In the genomic region with DNA sequence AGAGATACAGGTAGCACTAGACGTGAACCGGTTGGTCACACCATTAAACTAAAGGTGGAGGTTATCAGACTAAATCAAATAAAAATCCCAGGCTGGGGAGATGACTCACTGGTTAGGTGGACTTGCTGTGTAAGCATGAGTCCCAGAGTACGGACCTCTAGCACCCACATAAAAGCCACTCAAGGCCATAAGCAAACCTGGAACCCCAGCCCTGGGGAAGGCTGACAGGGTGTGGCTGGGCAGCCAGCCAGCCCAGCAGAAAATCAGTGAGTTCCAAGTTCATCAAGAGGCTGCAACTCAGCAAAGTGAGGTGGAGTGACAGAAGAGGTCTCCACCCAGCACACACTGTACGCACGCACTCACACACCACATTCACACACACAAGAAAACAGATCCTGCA, we compare ENCODE assay signal across 12 mouse cellular contexts. TPM values are rescaled to one million over a fixed set of nuclear protein-coding genes. Genes with fewer than 3 reads are reported as not detected.
DNase-seq lines count a peak whose midpoint lies in the region; ATAC-seq lines count a peak whose summit lies in the region.
"Had no signal": no experiment of that assay in that cellular context is flagged by ENCODE, and none has a peak within 500 bp of the region (broad histone marks: within the 10 kb centered on the region; RNA-seq: fewer than 3 reads in every experiment).

No protein-coding gene starts in this region.

- peaks cover 79% of the 10 kb centered on the region for H3K4me1 ChIP-seq in liver, embryonic 12.5 days
- H3K4me1 ChIP-seq in embryonic facial prominence, embryonic 10.5 days: peaks cover 8% of the 10 kb centered on the region; the same call in 1 of the 2 replicates
- H3K4me1 ChIP-seq: limb, embryonic 12.5 days had no signal

- peak; percentile 36; the same call in 1 of the 2 replicates for ATAC-seq in liver, embryonic 12.5 days

- no peaks in the 10 kb centered on the region for H3K27me3 ChIP-seq in liver, embryonic 12.5 days (replicated peaks)
- H3K27me3 ChIP-seq in embryonic facial prominence, embryonic 10.5 days (replicated peaks; ENCODE audit: low read depth, poor library complexity, severe bottlenecking): no peaks in the 10 kb centered on the region
- H3K27me3 ChIP-seq: embryonic facial prominence, embryonic 15.5 days; heart, embryonic 15.5 days; limb, embryonic 12.5 days had no signal

- H3K36me3 ChIP-seq in liver, embryonic 12.5 days: peaks cover 17% of the 10 kb centered on the region
- H3K36me3 ChIP-seq in embryonic facial prominence, embryonic 10.5 days (replicated peaks): peaks cover 28% of the 10 kb centered on the region
- H3K36me3 ChIP-seq: heart, embryonic 15.5 days; limb, embryonic 12.5 days had no signal

- no peaks in the 10 kb centered on the region for H3K9me3 ChIP-seq in liver, embryonic 12.5 days (replicated peaks)
- no peaks in the 10 kb centered on the region for H3K9me3 ChIP-seq in embryonic facial prominence, embryonic 10.5 days
- H3K9me3 ChIP-seq: embryonic facial prominence, embryonic 15.5 days; heart, embryonic 15.5 days; limb, embryonic 12.5 days had no signal

- WGBS in liver, embryonic 12.5 days (ENCODE audit: insufficient replicate concordance): 61% methylated on average over 5 of the region's 5 CpGs
- 95% methylated on average over 5 of the region's 5 CpGs for whole genome bisulfite sequencing in embryonic facial prominence, embryonic 10.5 days

- DNase-seq in adrenal gland, adult 2 months: peak; percentile 36
- DNase-seq in adrenal gland, postnatal 4 days (ENCODE audit: low spot score in 2 of 2): no peak
- peak; percentile 34 for DNase-seq in T-cell, adult 2 months (ENCODE audit: low spot score)
- DNase-seq in lung, postnatal 4 days: peak; percentile 41 to 79
- no peak for DNase-seq in left cerebral cortex, adult 11 months (ENCODE audit: low spot score)
- no peak for DNase-seq in embryonic facial prominence, embryonic 10.5 days (ENCODE audit: low spot score)
- DNase-seq in cerebellum, postnatal 14 days: no peak
- DNase-seq: right cerebral cortex, postnatal 14 days had no signal

- no peak overlapping the region for H3K27ac ChIP-seq in liver, embryonic 12.5 days
- no peak overlapping the region for H3K27ac ChIP-seq in embryonic facial prominence, embryonic 10.5 days (replicated peaks)
- H3K27ac ChIP-seq: embryonic facial prominence, embryonic 15.5 days; heart, embryonic 15.5 days; limb, embryonic 12.5 days had no signal

- no peak overlapping the region for H3K4me2 ChIP-seq in liver, embryonic 12.5 days
- H3K4me2 ChIP-seq: embryonic facial prominence, embryonic 15.5 days; heart, embryonic 15.5 days; limb, embryonic 12.5 days had no signal

- no peak overlapping the region for H3K4me3 ChIP-seq in liver, embryonic 12.5 days
- H3K4me3 ChIP-seq in embryonic facial prominence, embryonic 10.5 days: no peak overlapping the region
- H3K4me3 ChIP-seq: embryonic facial prominence, embryonic 15.5 days; heart, embryonic 15.5 days; limb, embryonic 12.5 days had no signal

- H3K9ac ChIP-seq in liver, embryonic 12.5 days: no peak overlapping the region
- H3K9ac ChIP-seq: embryonic facial prominence, embryonic 15.5 days; heart, embryonic 15.5 days; limb, embryonic 12.5 days had no signal

RNA-seq across cellular contexts. Expression of a gene that starts 14.9 kb away (rescaled TPM):
- total RNA-seq in adrenal gland, adult 2 months (2021): 10 to 100 TPM; 27.4 to 34.2 TPM
- polyA plus RNA-seq in adrenal gland, adult 2 months (2012; rRNA removed): 2.9 and 3.2 TPM in 2 replicates
- 10 to 100 TPM; 35.8 to 36.3 TPM for total RNA-seq in adrenal gland, postnatal 4 days (2021)
- polyA plus RNA-seq in liver, embryonic 12.5 days (2016; fragmentation: Nextera tagmentation; extraction: Ambion mirVana): 13.6 and 13.9 TPM in 2 replicates
- 14.7 and 15.4 TPM in 2 replicates for polyA plus RNA-seq in embryonic facial prominence, embryonic 10.5 days (2016; fragmentation: Nextera tagmentation; extraction: Ambion mirVana)

RNA-seq across cellular contexts. Expression of a gene that starts 52.8 kb away (rescaled TPM):
- total RNA-seq in adrenal gland, adult 2 months (2021): 100 to 1,000 TPM; 308 to 315 TPM
- 5.2 and 5.3 TPM in 2 replicates for polyA plus RNA-seq in adrenal gland, adult 2 months (2012; rRNA removed)
- 100 to 1,000 TPM; 378 to 411 TPM for total RNA-seq in adrenal gland, postnatal 4 days (2021)
- polyA plus RNA-seq in liver, embryonic 12.5 days (2016; fragmentation: Nextera tagmentation; extraction: Ambion mirVana): 520 and 529 TPM in 2 replicates
- 546 and 551 TPM in 2 replicates for polyA plus RNA-seq in embryonic facial prominence, embryonic 10.5 days (2016; fragmentation: Nextera tagmentation; extraction: Ambion mirVana)

Comparison
In these comparisons a context has a peak if more than half of its experiments do, and no peak if none do; other contexts are left out.
1. DNase-seq: peak in adrenal gland, adult 2 months (single experiment), T-cell, adult 2 months (single experiment) and lung, postnatal 4 days (2 of 2); none in adrenal gland, postnatal 4 days (0 of 2), left cerebral cortex, adult 11 months (single experiment), embryonic facial prominence, embryonic 10.5 days (single experiment) and cerebellum, postnatal 14 days (0 of 2).
2. RNA of a gene that starts 52.8 kb away (polyA plus RNA-seq): 546 to 551 TPM in embryonic facial prominence, embryonic 10.5 days and 520 to 529 TPM in liver, embryonic 12.5 days; 5.2 to 5.3 TPM in adrenal gland, adult 2 months; every median in the first group is over 10 times any median in the second.